Mouse (Mus musculus) liver, adult 2 months (tissue): ENCODE measurements around the gene Slc25a13.

Experiments used
- CTCF ChIP-seq: fragments of 200-500 bp; IDR thresholded peaks from 2 replicates; pipeline ENCODE4 v1.5.1; 2011; ENCODE audit warnings: low read depth, low read length, control low read depth
- POLR2A ChIP-seq: fragments of 200-500 bp; IDR thresholded peaks from 2 replicates; pipeline ENCODE4 v1.6.1; 2011; ENCODE audit warnings: low read length, control low read depth; ENCODE audit not compliant: insufficient read depth; ENCODE audit errors: extremely low read depth

DNA sequence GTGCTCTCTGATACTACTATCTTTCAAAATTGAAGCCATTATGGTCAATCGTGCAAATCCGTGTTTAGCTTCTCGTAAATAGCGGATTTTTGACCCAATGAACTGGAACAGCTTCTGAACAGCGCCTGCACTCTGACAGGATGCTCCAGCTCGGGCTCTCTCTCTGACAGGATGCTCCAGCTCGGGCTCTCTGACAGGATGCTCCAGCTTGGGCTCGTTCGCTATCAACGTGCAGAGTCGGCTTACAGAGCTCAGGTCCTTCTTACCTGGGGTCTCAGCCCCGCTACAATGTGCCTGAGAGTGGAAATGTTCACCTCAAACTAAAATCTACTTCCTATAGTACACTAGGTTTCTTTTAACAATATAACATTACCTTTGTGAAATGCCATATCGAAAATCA, 71.6 kb downstream of the Slc25a13 start:
- TF ChIP-seq POLR2A (no peak), CTCF (no peak)
